In genomic region chr2:65145421-65146117, GRCm38 (mm10) we compare ENCODE assay signal across 8 mouse cellular contexts.
DNase-seq lines count a peak whose midpoint lies in the region; ATAC-seq and TF ChIP-seq lines count a peak whose summit lies in the region.

No protein-coding gene starts in this region.

- ATAC-seq in lung, embryonic 14.5 days (ENCODE audit: insufficient read depth) = peak; percentile 86

- H3K9ac ChIP-seq in lung, embryonic 14.5 days = no peak overlapping the region

- peak; percentile 31; the same call in 1 of the 2 replicates for TF ChIP-seq CTCF in spleen, adult 2 months (IDR thresholded peaks at IDR 0.05; ENCODE audit: extremely low read depth, insufficient read depth, insufficient read length, insufficient replicate concordance)
- peak; percentile 66 for TF ChIP-seq CTCF in lung, embryonic 14.5 days (IDR thresholded peaks at IDR 0.05; ENCODE audit: low read depth)

- no peak overlapping the region for H3K27ac ChIP-seq in spleen, adult 2 months (ENCODE audit: insufficient read depth, low read length)
- H3K27ac ChIP-seq in lung, embryonic 14.5 days (ENCODE audit: low read depth) = no peak overlapping the region

- H3K9me3 ChIP-seq in lung, embryonic 14.5 days (ENCODE audit: low read depth, low read length) = no peaks in the 10 kb centered on the region

- 57% methylated on average over 6 of the region's 6 CpGs for WGBS in spleen, adult 2 months
- 42% methylated on average over 6 of the region's 6 CpGs for WGBS in lung, embryonic 14.5 days

- H3K4me3 ChIP-seq in spleen, adult 2 months (ENCODE audit: extremely low read depth, insufficient read depth, insufficient read length) = no peak overlapping the region
- no peak overlapping the region for H3K4me3 ChIP-seq in lung, embryonic 14.5 days (ENCODE audit: low read depth, low read length)

- no peaks in the 10 kb centered on the region for H3K27me3 ChIP-seq in spleen, adult 2 months (ENCODE audit: control insufficient read depth, insufficient read depth, low read length)
- no peaks in the 10 kb centered on the region for H3K27me3 ChIP-seq in lung, embryonic 14.5 days (ENCODE audit: insufficient read depth, low read length)

- peak; percentile 19 to 30 for DNase-seq in spleen, adult 2 months (ENCODE audit: low read depth in 1 of 2, low spot score in 2 of 2)
- DNase-seq in spleen, postnatal 14 days (ENCODE audit: low spot score in 2 of 2) = no peak
- peak; percentile 81 for DNase-seq in adipocyte (ENCODE audit: low spot score)
- peak; percentile 57 for DNase-seq in heart, adult 8-10 months (ENCODE audit: low spot score)
- peak; percentile 55 for DNase-seq in kidney, adult 18-20 months
- DNase-seq in lung, embryonic 14.5 days = peak; percentile 75
- peak; percentile 68 for DNase-seq in retina, postnatal 1 day
- DNase-seq in spleen, adult 12 weeks (ENCODE audit: low spot score) = no peak

- no peaks in the 10 kb centered on the region for H3K4me1 ChIP-seq in spleen, adult 2 months (ENCODE audit: control insufficient read depth, insufficient read depth, insufficient read length)
- peaks cover 2% of the 10 kb centered on the region; the same call in 1 of the 2 replicates for H3K4me1 ChIP-seq in lung, embryonic 14.5 days (ENCODE audit: insufficient read depth)

- no peak for TF ChIP-seq POLR2A in spleen, adult 2 months (IDR thresholded peaks at IDR 0.05; ENCODE audit: low read depth, low read length)

- peaks cover 3% of the 10 kb centered on the region for H3K36me3 ChIP-seq in spleen, adult 2 months (ENCODE audit: control insufficient read depth, insufficient read depth, low read length)
- H3K36me3 ChIP-seq in lung, embryonic 14.5 days (ENCODE audit: insufficient read depth) = no peaks in the 10 kb centered on the region

- H3K4me2 ChIP-seq in lung, embryonic 14.5 days = no peak overlapping the region

Comparison
In these comparisons a context has a peak if more than half of its experiments do, and no peak if none do; other contexts are left out.
1. DNase-seq: peak in spleen, adult 2 months (2 of 2), adipocyte (single experiment), heart, adult 8-10 months (single experiment), kidney, adult 18-20 months (single experiment), lung, embryonic 14.5 days (single experiment) and retina, postnatal 1 day (single experiment); none in spleen, postnatal 14 days (0 of 2) and spleen, adult 12 weeks (single experiment).